Mouse (Mus musculus) heart, adult 11 months (tissue): ENCODE results near the gene Olfr417.
"Not testable (repeated sequence)": the region's sequence is repeated elsewhere in the genome, so short reads cannot be mapped to it uniquely, and the experiment has no call there.

Experiments
- DNase-seq: peaks from one replicate; pipeline ENCODE4 v3.0.0; 2022

Olfr417 gene

GRCm38 (mm10) chr1:174364882-174365451 lies at the start of gene Olfr417:
Gene Olfr417 (plus strand): TSS chr1:174365122.
- no peak for DNase-seq

- DNase-seq, result no peak
Observed at GRCm38 (mm10) chr1:174317308-174317707, 47.6 kb upstream of the Olfr417 start.

- no peak for DNase-seq
Observed at GRCm38 (mm10) chr1:174330218-174330617, 34.7 kb upstream of the Olfr417 start, which contains the start of gene Mptx1. Gene Mptx1 (plus strand): TSS chr1:174330518.

GRCm38 (mm10) chr1:174353636-174354035 lies 11.3 kb upstream of the Olfr417 start:
- DNase-seq, result not testable (repeated sequence)

GRCm38 (mm10) chr1:174354640-174355039 lies 10.3 kb upstream of the Olfr417 start:
- DNase-seq, result no peak

DNA sequence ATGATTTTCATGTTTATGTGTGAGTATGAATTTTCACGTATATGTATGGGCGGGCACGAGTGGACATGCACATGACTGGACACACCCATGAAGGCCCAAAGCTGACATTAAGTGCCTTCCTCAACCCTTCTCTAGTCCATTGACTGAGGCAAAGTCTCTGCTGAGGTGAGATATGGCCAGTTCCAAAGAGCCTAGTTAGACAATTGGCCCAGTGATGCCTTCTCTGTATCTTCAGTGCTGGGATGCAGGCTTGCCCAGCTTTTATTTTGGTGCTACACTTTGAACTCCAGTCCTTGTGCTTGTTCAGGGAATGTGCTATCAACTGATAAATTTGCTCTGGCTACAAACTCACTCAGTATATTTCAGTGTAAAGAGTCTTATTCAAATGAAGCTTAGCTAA lies 8.9 kb downstream of the Olfr417 start:
- no peak for DNase-seq

- DNase-seq, result no peak
Observed at GRCm38 (mm10) chr1:174390746-174391145, 25.8 kb downstream of the Olfr417 start, which contains the start of gene Olfr248. Gene Olfr248 (plus strand): TSS chr1:174391046.

GRCm38 (mm10) chr1:174422959-174423358 lies 58.0 kb downstream of the Olfr417 start:
- no peak for DNase-seq

GRCm38 (mm10) chr1:174423764-174424163 lies 58.8 kb downstream of the Olfr417 start, which contains the start of gene Olfr414:
Gene Olfr414 (plus strand): TSS chr1:174424064.
- no peak for DNase-seq
